Mouse (Mus musculus) heart, embryonic 13.5 days (tissue): ENCODE measurements around the gene Troap. TPM values are rescaled to one million over a fixed set of nuclear protein-coding genes. Genes with fewer than 3 reads are reported as not detected.
"Not testable (repeated sequence)": the region's sequence is repeated elsewhere in the genome, so short reads cannot be mapped to it uniquely, and the experiment has no call there.

Experiments used
- ATAC-seq: fragments of 200-750 bp; cut with Nextera tagmentation; 2 replicates; pipeline ENCODE4 v1.8.0; 2017; ENCODE audit warnings: moderate TSS enrichment; ENCODE audit not compliant: insufficient number of reproducible peaks, low FRiP score, low TSS enrichment; ENCODE audit errors: extremely low read depth
- H3K27ac ChIP-seq: fragments of 300-500 bp; sonication (generic); replicated peaks from 2 replicates; pipeline ENCODE4 v1.5.1; 2015; ENCODE audit warnings: moderate library complexity, mild to moderate bottlenecking, inconsistent platforms
- H3K27me3 ChIP-seq: fragments of 300-500 bp; sonication (generic); replicated peaks from 2 replicates; pipeline ENCODE4 v1.6.1; 2015; ENCODE audit warnings: mild to moderate bottlenecking, inconsistent platforms
- H3K36me3 ChIP-seq: fragments of 300-500 bp; sonication (generic); 2 replicates; pipeline ENCODE4 v1.6.1; 2015; ENCODE audit warnings: mild to moderate bottlenecking, inconsistent platforms
- H3K4me1 ChIP-seq: fragments of 300-500 bp; sonication (generic); 2 replicates; pipeline ENCODE4 v1.6.1; 2015; ENCODE audit warnings: inconsistent platforms
- H3K4me2 ChIP-seq: fragments of 300-500 bp; sonication (generic); 2 replicates; pipeline ENCODE4 v1.6.1; 2015; ENCODE audit warnings: inconsistent platforms, mild to moderate bottlenecking, moderate library complexity
- H3K4me3 ChIP-seq: fragments of 300-500 bp; sonication (generic); 2 replicates; pipeline ENCODE4 v1.5.1; 2015; ENCODE audit warnings: moderate library complexity, mild to moderate bottlenecking, inconsistent platforms
- H3K9ac ChIP-seq: fragments of 300-500 bp; sonication (generic); 2 replicates; pipeline ENCODE4 v1.6.1; 2015; ENCODE audit warnings: inconsistent platforms, mild to moderate bottlenecking, moderate library complexity
- H3K9me3 ChIP-seq: fragments of 300-500 bp; sonication (generic); 2 replicates; pipeline ENCODE4 v1.6.1; 2016; ENCODE audit warnings: inconsistent platforms
- WGBS: fragments of 180-500 bp; shearing (Covaris S2); methylation state at CpG from one replicate; pipeline ENCODE4 v1.1.7; 2015; ENCODE audit warnings: mixed read lengths; 5-methylcytosine and 5-hydroxymethylcytosine counted together
- polyA plus RNA-seq: library from polyadenylated mRNA; unstranded; fragments of >200 nt; fragmentation: Nextera tagmentation; extraction: Ambion mirVana; gene quantifications from 2 replicates; pipeline ENCODE4 v1.2.1, GENCODE M21; 2015

Troap gene
- polyA plus RNA-seq, 1 experiment from 2014 or later = 27.8 TPM

- no peak for ATAC-seq
- H3K4me1 ChIP-seq = peaks cover 22% of the 10 kb centered on the region
- no peak overlapping the region for H3K4me3 ChIP-seq
- no peak overlapping the region for H3K27ac ChIP-seq
- H3K9ac ChIP-seq = no peak overlapping the region
- 41% methylated on average over 3 of the region's 3 CpGs for WGBS
- H3K27me3 ChIP-seq = peaks cover 20% of the 10 kb centered on the region; the same call in 1 of the 2 replicates
- H3K4me2 ChIP-seq = no peak overlapping the region
- no peaks in the 10 kb centered on the region for H3K9me3 ChIP-seq
- no peaks in the 10 kb centered on the region for H3K36me3 ChIP-seq
Measured at GRCm38 (mm10) chr15:99044854-99045253, 29.5 kb upstream of the Troap start.

GRCm38 (mm10) chr15:99045734-99046133, 28.6 kb upstream of the Troap start:
- 80% methylated on average over 6 of the region's 6 CpGs for WGBS
- H3K4me1 ChIP-seq = peaks cover 15% of the 10 kb centered on the region
- H3K27ac ChIP-seq, H3K9me3 ChIP-seq, H3K4me3 ChIP-seq, H3K9ac ChIP-seq, H3K4me2 ChIP-seq, H3K36me3 ChIP-seq, ATAC-seq: not testable (repeated sequence)
- H3K27me3 ChIP-seq = peaks cover 28% of the 10 kb centered on the region

GRCm38 (mm10) chr15:99049473-99050253, 24.7 kb upstream of the Troap start:
- Histone ChIP-seq H3K4me1 (peaks cover 22% of the 10 kb centered on the region), H3K4me2 (no peak overlapping the region), H3K9me3 (no peaks in the 10 kb centered on the region), H3K27me3 (peaks cover 67% of the 10 kb centered on the region), H3K36me3 (no peaks in the 10 kb centered on the region), H3K4me3 (no peak overlapping the region), H3K27ac (no peak overlapping the region), H3K9ac (no peak overlapping the region)
- no peak for ATAC-seq
- 30% methylated on average over 13 of the region's 13 CpGs for WGBS

DNA sequence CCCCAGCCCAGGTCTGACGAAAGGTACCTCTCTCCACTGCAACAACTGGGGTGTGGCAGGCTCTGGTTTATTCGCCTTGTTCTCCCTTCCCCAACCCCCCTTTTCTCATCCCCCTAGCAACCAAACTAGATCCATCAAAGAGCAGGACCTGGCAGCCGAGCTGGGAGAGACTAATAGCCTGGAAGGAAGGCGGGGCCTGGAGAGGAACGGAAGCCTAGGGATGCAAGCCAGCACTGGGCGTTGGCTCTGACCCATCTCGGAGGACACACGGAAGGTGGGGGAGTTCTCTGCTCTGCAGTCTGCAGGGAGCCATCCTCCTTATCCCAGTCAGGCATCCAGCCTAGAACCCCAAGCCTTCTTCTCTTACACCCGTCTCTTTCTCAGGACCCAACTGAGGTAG, 21.0 kb upstream of the Troap start:
- H3K4me2 ChIP-seq = no peak overlapping the region
- no peaks in the 10 kb centered on the region for H3K36me3 ChIP-seq
- peaks cover 88% of the 10 kb centered on the region for H3K27me3 ChIP-seq
- peaks cover 40% of the 10 kb centered on the region for H3K4me1 ChIP-seq
- H3K4me3 ChIP-seq = no peak overlapping the region
- no peak overlapping the region for H3K27ac ChIP-seq
- no peak overlapping the region for H3K9ac ChIP-seq
- 18% methylated on average over 9 of the region's 9 CpGs for WGBS
- no peaks in the 10 kb centered on the region for H3K9me3 ChIP-seq
- ATAC-seq = no peak

DNA sequence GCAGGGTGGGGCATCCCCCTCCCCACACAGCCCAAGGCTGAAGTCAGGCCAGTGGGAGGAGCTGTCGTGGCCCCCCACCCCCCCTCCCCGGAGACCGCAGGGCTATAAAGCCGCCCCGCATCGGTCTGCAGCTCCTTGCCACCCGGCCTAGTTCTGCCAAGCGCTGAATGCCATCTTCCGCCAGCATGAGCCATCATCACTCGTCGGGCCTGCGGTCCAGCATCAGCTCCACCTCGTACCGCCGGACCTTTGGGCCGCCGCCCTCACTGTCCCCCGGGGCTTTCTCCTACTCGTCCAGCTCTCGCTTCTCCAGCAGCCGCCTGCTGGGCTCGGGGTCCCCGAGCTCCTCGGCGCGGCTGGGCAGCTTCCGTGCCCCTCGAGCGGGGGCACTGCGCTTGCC, 19.3 kb upstream of the Troap start, which contains the start of gene Prph:
TSS of gene Prph (plus strand) at position 135 of the 400 bp plus-strand sequence.
- 2% methylated on average over 30 of the region's 30 CpGs for WGBS
- peaks cover 99% of the 10 kb centered on the region for H3K27me3 ChIP-seq
- no peak within 1 kb of the TSS for H3K27ac ChIP-seq
- H3K4me2 ChIP-seq = peak within 1 kb of the TSS; percentile 82
- H3K9me3 ChIP-seq = no peaks in the 10 kb centered on the region
- no peak for ATAC-seq
- H3K9ac ChIP-seq = peak within 1 kb of the TSS; percentile 70
- H3K4me1 ChIP-seq = peaks cover 40% of the 10 kb centered on the region
- no peaks in the 10 kb centered on the region for H3K36me3 ChIP-seq
- H3K4me3 ChIP-seq = peak within 1 kb of the TSS; percentile 52

DNA sequence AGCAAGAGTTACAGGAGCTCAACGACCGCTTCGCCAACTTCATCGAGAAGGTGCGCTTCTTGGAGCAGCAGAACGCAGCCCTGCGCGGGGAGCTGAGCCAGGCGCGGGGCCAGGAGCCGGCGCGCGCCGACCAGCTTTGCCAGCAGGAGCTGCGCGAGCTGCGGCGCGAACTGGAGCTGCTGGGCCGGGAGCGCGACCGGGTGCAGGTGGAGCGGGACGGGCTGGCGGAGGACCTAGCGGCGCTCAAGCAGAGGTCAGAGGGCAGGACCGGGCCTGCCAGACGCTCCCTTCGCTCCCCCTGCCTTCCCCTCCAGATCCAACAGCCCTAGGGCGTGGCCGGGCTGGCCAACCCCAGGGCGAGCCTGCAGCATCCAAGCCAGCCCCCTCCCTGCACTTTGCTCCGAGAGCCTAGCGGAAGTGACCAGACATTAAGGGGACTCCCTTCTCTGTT, 18.8 kb upstream of the Troap start:
- peak overlapping the region; percentile 52 for H3K4me3 ChIP-seq
- peak overlapping the region; percentile 70 for H3K9ac ChIP-seq
- H3K4me2 ChIP-seq = peak overlapping the region; percentile 82
- peaks cover 98% of the 10 kb centered on the region for H3K27me3 ChIP-seq
- H3K27ac ChIP-seq = no peak overlapping the region
- 0% methylated on average over 34 of the region's 37 CpGs for WGBS
- H3K36me3 ChIP-seq = no peaks in the 10 kb centered on the region
- no peaks in the 10 kb centered on the region for H3K9me3 ChIP-seq
- no peak for ATAC-seq
- peaks cover 40% of the 10 kb centered on the region for H3K4me1 ChIP-seq

GRCm38 (mm10) chr15:99056332-99056731, 18.0 kb upstream of the Troap start:
- peak overlapping the region; percentile 52 for H3K4me3 ChIP-seq
- no peaks in the 10 kb centered on the region for H3K9me3 ChIP-seq
- H3K9ac ChIP-seq = no peak overlapping the region
- WGBS = 10% methylated on average over 14 of the region's 14 CpGs
- peak overlapping the region; percentile 82 for H3K4me2 ChIP-seq
- ATAC-seq = no peak
- peaks cover 40% of the 10 kb centered on the region for H3K4me1 ChIP-seq
- peaks cover 99% of the 10 kb centered on the region for H3K27me3 ChIP-seq
- no peak overlapping the region for H3K27ac ChIP-seq
- H3K36me3 ChIP-seq = no peaks in the 10 kb centered on the region

- no peak for ATAC-seq
- Histone ChIP-seq H3K4me2 (no peak overlapping the region), H3K9ac (no peak overlapping the region), H3K27me3 (peaks cover 70% of the 10 kb centered on the region), H3K9me3 (no peaks in the 10 kb centered on the region), H3K36me3 (no peaks in the 10 kb centered on the region), H3K4me1 (no peaks in the 10 kb centered on the region), H3K27ac (no peak overlapping the region), H3K4me3 (no peak overlapping the region)
- 68% methylated on average over 12 of the region's 12 CpGs for WGBS
Measured at GRCm38 (mm10) chr15:99065557-99066165, 8.7 kb upstream of the Troap start.

DNA sequence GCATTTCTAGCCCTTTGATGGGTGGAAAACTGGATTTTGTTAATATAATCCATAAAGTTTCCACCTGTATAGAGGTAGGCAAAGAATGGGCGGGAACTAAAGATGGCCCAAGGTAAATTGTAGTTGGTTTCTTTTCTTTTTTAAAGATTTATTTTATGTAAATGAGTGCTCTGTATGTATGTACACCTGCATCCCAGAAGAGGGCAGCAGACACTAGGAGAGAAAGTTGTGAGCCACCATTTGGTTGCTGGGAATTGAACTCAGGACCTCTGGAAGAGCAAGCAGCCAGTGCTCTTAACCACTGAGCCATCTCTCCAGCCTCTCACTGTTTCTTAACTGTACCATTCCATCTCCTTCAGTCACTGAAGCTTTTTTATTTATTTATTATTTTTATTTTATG, 2.4 kb upstream of the Troap start:
- H3K4me2 ChIP-seq = no peak overlapping the region
- H3K36me3 ChIP-seq = peaks cover 3% of the 10 kb centered on the region
- no peak overlapping the region for H3K27ac ChIP-seq
- no peak overlapping the region for H3K9ac ChIP-seq
- peaks cover 18% of the 10 kb centered on the region for H3K27me3 ChIP-seq
- H3K4me3 ChIP-seq = no peak overlapping the region
- 0 out of 2 replicates have a peak, but pooled peaks cover 3% of the 10 kb centered on the region for H3K9me3 ChIP-seq
- ATAC-seq = no peak
- H3K4me1 ChIP-seq = peaks cover 21% of the 10 kb centered on the region
- 78% methylated on average over 1 of the region's 1 CpGs for WGBS

GRCm38 (mm10) chr15:99074600-99075333, 392 bp downstream of the Troap start:
- H3K4me1 ChIP-seq = peaks cover 37% of the 10 kb centered on the region
- H3K27ac ChIP-seq = peak overlapping the region; percentile 96
- peaks cover 3% of the 10 kb centered on the region for H3K27me3 ChIP-seq
- H3K9me3 ChIP-seq = 0 out of 2 replicates have a peak, but pooled peaks cover 3% of the 10 kb centered on the region
- peak; percentile 96 for ATAC-seq
- peaks cover 23% of the 10 kb centered on the region for H3K36me3 ChIP-seq
- peak overlapping the region; percentile 91 for H3K4me2 ChIP-seq
- H3K9ac ChIP-seq = peak overlapping the region; percentile 87
- peak overlapping the region; percentile 75 for H3K4me3 ChIP-seq
- under 1% methylated on average over 44 of the region's 44 CpGs for WGBS

DNA sequence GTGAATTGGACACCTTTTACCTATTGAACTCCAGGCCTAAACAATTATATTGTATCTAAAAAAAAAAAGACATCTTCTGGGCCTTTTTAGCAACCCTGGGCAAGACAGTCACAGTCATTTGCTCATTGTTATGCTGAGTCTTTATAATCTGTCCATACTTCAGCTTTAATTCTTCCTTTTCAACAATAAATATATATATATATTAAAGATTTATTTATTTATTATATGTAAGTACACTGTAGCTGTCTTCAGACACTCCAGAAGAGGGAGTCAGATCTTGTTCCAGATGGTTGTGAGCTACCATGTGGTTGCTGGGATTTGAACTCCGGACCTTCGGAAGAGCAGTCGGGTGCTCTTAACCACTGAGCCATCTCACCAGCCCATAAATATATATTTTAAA, 1.6 kb downstream of the Troap start:
- peak overlapping the region; percentile 91 for H3K4me2 ChIP-seq
- H3K9me3 ChIP-seq, H3K27me3 ChIP-seq, H3K27ac ChIP-seq, ATAC-seq: not testable (repeated sequence)
- peak overlapping the region; percentile 75 for H3K4me3 ChIP-seq
- H3K4me1 ChIP-seq = peaks cover 37% of the 10 kb centered on the region
- WGBS = 96% methylated on average over 3 of the region's 3 CpGs
- peak overlapping the region; percentile 87 for H3K9ac ChIP-seq
- H3K36me3 ChIP-seq = peaks cover 35% of the 10 kb centered on the region
